29 mouse cellular contexts compared by ENCODE assay signal in the genomic region with DNA sequence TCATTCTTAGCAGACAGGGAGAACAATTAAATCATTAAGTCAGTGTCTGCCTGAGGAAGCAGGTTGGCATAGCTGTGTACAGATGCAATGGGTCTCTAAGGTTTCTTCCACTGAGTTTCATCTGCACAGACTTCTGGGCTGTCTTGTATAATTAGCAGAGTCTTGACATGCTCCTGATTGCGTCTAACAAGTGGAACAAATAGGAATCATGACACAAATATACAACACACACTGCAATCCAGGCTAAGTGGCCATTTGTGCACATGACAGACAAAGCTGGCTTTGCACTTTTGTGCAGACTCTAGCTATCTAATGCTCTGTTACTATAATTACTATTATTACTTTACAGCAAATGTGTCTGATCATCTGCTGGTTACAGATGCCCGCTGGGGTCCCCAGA. TPM values are rescaled to one million over a fixed set of nuclear protein-coding genes. Genes with fewer than 3 reads are reported as not detected.
DNase-seq lines count a peak whose midpoint lies in the region; ATAC-seq and TF ChIP-seq lines count a peak whose summit lies in the region.
"Had no signal": no experiment of that assay in that cellular context is flagged by ENCODE, and none has a peak within 500 bp of the region (broad histone marks: within the 10 kb centered on the region; RNA-seq: fewer than 3 reads in every experiment).

No protein-coding gene starts in this region.

- no peak overlapping the region for H3K27ac ChIP-seq in forebrain, embryonic 12.5 days
- no peak overlapping the region for H3K27ac ChIP-seq in forebrain, embryonic 10.5 days
- H3K27ac ChIP-seq in liver, adult 2 months (replicated peaks; ENCODE audit: insufficient read depth, low read depth, low read length) = peak overlapping the region; percentile 56; the same call in 1 of the 2 replicates
- H3K27ac ChIP-seq in liver, embryonic 12.5 days = no peak overlapping the region
- no peak overlapping the region for H3K27ac ChIP-seq in forebrain, postnatal 0 days (ENCODE audit: low read depth, low read length)
- H3K27ac ChIP-seq: embryonic facial prominence, embryonic 10.5 days; embryonic facial prominence, embryonic 13.5 days; gastrocnemius, adult 2 months; heart, adult 2 months; heart, embryonic 10.5 days; heart, embryonic 13.5 days; hindbrain, embryonic 15.5 days; intestine, embryonic 15.5 days had no signal

- no peaks in the 10 kb centered on the region for H3K4me1 ChIP-seq in forebrain, embryonic 12.5 days
- H3K4me1 ChIP-seq in forebrain, embryonic 10.5 days = no peaks in the 10 kb centered on the region
- peaks cover 46% of the 10 kb centered on the region for H3K4me1 ChIP-seq in liver, adult 2 months (ENCODE audit: control insufficient read depth, insufficient read depth, low read length)
- H3K4me1 ChIP-seq in liver, embryonic 12.5 days = no peaks in the 10 kb centered on the region
- H3K4me1 ChIP-seq in forebrain, postnatal 0 days (ENCODE audit: insufficient read depth) = no peaks in the 10 kb centered on the region
- H3K4me1 ChIP-seq: heart, embryonic 10.5 days; heart, embryonic 13.5 days; hindbrain, embryonic 15.5 days; intestine, embryonic 15.5 days had no signal

- no peaks in the 10 kb centered on the region for H3K36me3 ChIP-seq in forebrain, embryonic 12.5 days (replicated peaks)
- no peaks in the 10 kb centered on the region for H3K36me3 ChIP-seq in forebrain, embryonic 10.5 days (replicated peaks)
- peaks cover 81% of the 10 kb centered on the region for H3K36me3 ChIP-seq in liver, adult 2 months (ENCODE audit: control insufficient read depth, insufficient read depth, low read length)
- no peaks in the 10 kb centered on the region for H3K36me3 ChIP-seq in liver, embryonic 12.5 days
- H3K36me3 ChIP-seq in forebrain, postnatal 0 days (ENCODE audit: insufficient read depth) = no peaks in the 10 kb centered on the region
- H3K36me3 ChIP-seq: embryonic facial prominence, embryonic 10.5 days; embryonic facial prominence, embryonic 13.5 days; heart, embryonic 10.5 days; heart, embryonic 13.5 days; hindbrain, embryonic 15.5 days; intestine, embryonic 15.5 days had no signal

- peaks cover 62% of the 10 kb centered on the region for H3K79me2 ChIP-seq in liver, adult 2 months (ENCODE audit: control insufficient read depth, insufficient read depth, low read length)

- DNase-seq in forebrain, embryonic 10.5 days (ENCODE audit: extremely low spot score, low spot score) = no peak
- no peak for DNase-seq in liver, adult 2 months (ENCODE audit: extremely low read depth, low read depth, low spot score)
- DNase-seq in forebrain, postnatal 0 days = no peak
- DNase-seq in adrenal gland, adult 18-20 months (ENCODE audit: low spot score in 2 of 2) = no peak
- DNase-seq in thymus, postnatal 25 days = no peak
- DNase-seq in cerebellum, postnatal 4 days (ENCODE audit: low spot score in 2 of 2) = no peak
- DNase-seq: adrenal gland, postnatal 10 days; adrenal gland, postnatal 36 days; cerebellum, adult 11 months; cerebellum, adult 2 months; cerebellum, adult 9-11 months; cerebellum, postnatal 25 days; embryo, embryonic 11 days; gastrocnemius, adult 2 months; gastrocnemius, postnatal 14 days; heart, adult 2 months; heart, postnatal 14 days; heart, postnatal 4 days; kidney, adult 11 months had no signal

- no peak overlapping the region for H3K9ac ChIP-seq in forebrain, embryonic 12.5 days
- no peak overlapping the region; the same call in 1 of the 2 replicates for H3K9ac ChIP-seq in liver, adult 2 months (ENCODE audit: low read depth, low read length)
- no peak overlapping the region for H3K9ac ChIP-seq in liver, embryonic 12.5 days
- no peak overlapping the region for H3K9ac ChIP-seq in forebrain, postnatal 0 days
- H3K9ac ChIP-seq: embryonic facial prominence, embryonic 13.5 days; heart, embryonic 13.5 days; hindbrain, embryonic 15.5 days; intestine, embryonic 15.5 days had no signal

- TF ChIP-seq CTCF in liver, adult 2 months (IDR thresholded peaks at IDR 0.05; ENCODE audit: low read depth, low read length) = no peak
- no peak for TF ChIP-seq CTCF in forebrain, postnatal 0 days (IDR thresholded peaks at IDR 0.05; ENCODE audit: low read depth)

- no peak overlapping the region for H3K4me2 ChIP-seq in forebrain, embryonic 12.5 days
- H3K4me2 ChIP-seq in liver, embryonic 12.5 days = no peak overlapping the region
- no peak overlapping the region for H3K4me2 ChIP-seq in forebrain, postnatal 0 days (ENCODE audit: low read depth)
- H3K4me2 ChIP-seq: embryonic facial prominence, embryonic 13.5 days; heart, embryonic 13.5 days; hindbrain, embryonic 15.5 days; intestine, embryonic 15.5 days had no signal

- peak; percentile 44; the same call in 1 of the 2 replicates for ATAC-seq in forebrain, embryonic 12.5 days (ENCODE audit: low FRiP score)
- ATAC-seq in liver, embryonic 12.5 days = no peak
- peak; percentile 59 for ATAC-seq in forebrain, postnatal 0 days
- ATAC-seq: activated CD4-positive, CD25-positive, alpha-beta regulatory T cell, adult 4 months; intestine, embryonic 15.5 days had no signal

- no peaks in the 10 kb centered on the region; the same call in 1 of the 2 replicates for H3K27me3 ChIP-seq in forebrain, embryonic 12.5 days
- H3K27me3 ChIP-seq in forebrain, embryonic 10.5 days (ENCODE audit: poor library complexity, severe bottlenecking) = no peaks in the 10 kb centered on the region
- no peaks in the 10 kb centered on the region for H3K27me3 ChIP-seq in liver, adult 2 months (ENCODE audit: control insufficient read depth, insufficient read depth, low read length)
- H3K27me3 ChIP-seq in liver, embryonic 12.5 days (replicated peaks) = peaks cover 7% of the 10 kb centered on the region; the same call in 1 of the 2 replicates
- H3K27me3 ChIP-seq in forebrain, postnatal 0 days (ENCODE audit: insufficient read depth, low read length) = no peaks in the 10 kb centered on the region
- H3K27me3 ChIP-seq: hindbrain, embryonic 15.5 days; intestine, embryonic 15.5 days had no signal

- no peak for TF ChIP-seq POLR2A in liver, adult 2 months (IDR thresholded peaks at IDR 0.05; ENCODE audit: extremely low read depth, insufficient read depth, low read length)

- whole genome bisulfite sequencing in forebrain, embryonic 12.5 days = 65% methylated on average over 2 of the region's 2 CpGs
- 89% methylated on average over 2 of the region's 2 CpGs for WGBS in forebrain, embryonic 10.5 days
- WGBS in liver, adult 2 months = 70% methylated on average over 2 of the region's 2 CpGs
- WGBS in liver, embryonic 12.5 days (ENCODE audit: insufficient replicate concordance) = 65% methylated on average over 2 of the region's 2 CpGs
- WGBS in forebrain, postnatal 0 days = 50% methylated on average over 2 of the region's 2 CpGs

- H3K4me3 ChIP-seq in forebrain, embryonic 12.5 days (replicated peaks) = no peak overlapping the region
- H3K4me3 ChIP-seq in forebrain, embryonic 10.5 days = no peak overlapping the region
- no peak overlapping the region for H3K4me3 ChIP-seq in liver, adult 2 months (ENCODE audit: insufficient read depth, low read depth, low read length)
- H3K4me3 ChIP-seq in liver, embryonic 12.5 days = no peak overlapping the region
- H3K4me3 ChIP-seq in forebrain, postnatal 0 days (ENCODE audit: low read depth, low read length) = no peak overlapping the region
- H3K4me3 ChIP-seq: embryonic facial prominence, embryonic 10.5 days; embryonic facial prominence, embryonic 13.5 days; erythroblast, embryonic 14.5 days; gastrocnemius, adult 2 months; heart, adult 2 months; heart, embryonic 10.5 days; heart, embryonic 13.5 days; hindbrain, embryonic 15.5 days; intestine, embryonic 15.5 days had no signal

- H3K9me3 ChIP-seq in forebrain, embryonic 12.5 days = no peaks in the 10 kb centered on the region
- no peaks in the 10 kb centered on the region for H3K9me3 ChIP-seq in forebrain, embryonic 10.5 days
- no peaks in the 10 kb centered on the region for H3K9me3 ChIP-seq in liver, embryonic 12.5 days (replicated peaks)
- H3K9me3 ChIP-seq in forebrain, postnatal 0 days (ENCODE audit: low read length) = no peaks in the 10 kb centered on the region
- H3K9me3 ChIP-seq: embryonic facial prominence, embryonic 10.5 days; embryonic facial prominence, embryonic 13.5 days; heart, embryonic 10.5 days; heart, embryonic 13.5 days; hindbrain, embryonic 15.5 days; intestine, embryonic 15.5 days had no signal

RNA-seq across cellular contexts. Expression of a gene that starts 9.2 kb away (rescaled TPM):
- 3.5 and 4.7 TPM in 2 replicates for polyA plus RNA-seq in forebrain, embryonic 12.5 days (2016; fragmentation: Nextera tagmentation; extraction: Ambion mirVana)
- polyA plus RNA-seq in forebrain, embryonic 10.5 days (2016; fragmentation: Nextera tagmentation; extraction: Ambion mirVana) = 2.2 and 2.6 TPM in 2 replicates
- total RNA-seq in liver, adult 2 months (2014; rRNA removed) = 193 and 198 TPM in 2 replicates
- 117 and 215 TPM in 2 replicates for polyA plus RNA-seq in liver, adult 2 months (2012; rRNA removed)
- polyA plus RNA-seq in liver, embryonic 12.5 days (2016; fragmentation: Nextera tagmentation; extraction: Ambion mirVana) = 1.4 and 1.7 TPM in 2 replicates
- total RNA-seq in forebrain, postnatal 0 days (2014; rRNA removed) = 15.3 and 19.4 TPM in 2 replicates
- polyA plus RNA-seq in forebrain, postnatal 0 days (2015; fragmentation: Nextera tagmentation; extraction: Ambion mirVana) = 5.4 and 6.6 TPM in 2 replicates
- 10 to 100 TPM; 10.4 to 11.8 TPM for total RNA-seq in adrenal gland, adult 18-20 months (2021)
- polyA plus RNA-seq: erythroblast, embryonic 14.5 days had no signal

Comparison
In these comparisons a context has a peak if more than half of its experiments do, and no peak if none do; other contexts are left out.
1. RNA of a gene that starts 9.2 kb away (polyA plus RNA-seq): 117 to 215 TPM in liver, adult 2 months; 5.4 to 6.6 TPM in forebrain, postnatal 0 days, 3.5 to 4.7 TPM in forebrain, embryonic 12.5 days, 2.2 to 2.6 TPM in forebrain, embryonic 10.5 days and 1.4 to 1.7 TPM in liver, embryonic 12.5 days; every median in the first group is over 10 times any median in the second.